In genomic region chr4:152173041-152173440, GRCm38 (mm10) we compare ENCODE assay signal across 9 mouse cellular contexts. TPM values are rescaled to one million over a fixed set of nuclear protein-coding genes. Genes with fewer than 3 reads are reported as not detected.
A peak's percentile ranks its signal among the peaks of the same experiment; 100 is the strongest.
DNase-seq lines count a peak whose midpoint lies in the region; ATAC-seq lines count a peak whose summit lies in the region.
"Had no signal": no experiment of that assay in that cellular context is flagged by ENCODE, and none has a peak within 500 bp of the region (broad histone marks: within the 10 kb centered on the region; RNA-seq: fewer than 3 reads in every experiment).

No protein-coding gene starts in this region.

- H3K4me2 ChIP-seq in forebrain, embryonic 11.5 days (ENCODE audit: low read depth, low read length, severe bottlenecking): no peak overlapping the region
- no peak overlapping the region for H3K4me2 ChIP-seq in forebrain, embryonic 13.5 days

- no peaks in the 10 kb centered on the region for H3K36me3 ChIP-seq in forebrain, embryonic 11.5 days (ENCODE audit: control insufficient read depth, insufficient read depth, low read length)
- H3K36me3 ChIP-seq in forebrain, embryonic 13.5 days (ENCODE audit: poor library complexity, severe bottlenecking): no peaks in the 10 kb centered on the region

- no peaks in the 10 kb centered on the region; the same call in 1 of the 2 replicates for H3K9me3 ChIP-seq in forebrain, embryonic 11.5 days (ENCODE audit: control insufficient read depth, low read length)
- H3K9me3 ChIP-seq in forebrain, embryonic 13.5 days (replicated peaks): no peaks in the 10 kb centered on the region

- 0 out of 2 replicates have a peak, but pooled peaks cover 3% of the 10 kb centered on the region for H3K4me1 ChIP-seq in forebrain, embryonic 11.5 days (replicated peaks; ENCODE audit: control insufficient read depth, insufficient read depth, low read length)
- H3K4me1 ChIP-seq in forebrain, embryonic 13.5 days: 0 out of 2 replicates have a peak, but pooled peaks cover 4% of the 10 kb centered on the region

- H3K27ac ChIP-seq in forebrain, embryonic 11.5 days (ENCODE audit: low read depth, low read length): no peak overlapping the region
- no peak overlapping the region for H3K27ac ChIP-seq in forebrain, embryonic 13.5 days

- no peak overlapping the region for H3K9ac ChIP-seq in forebrain, embryonic 11.5 days (ENCODE audit: low read length)
- no peak overlapping the region for H3K9ac ChIP-seq in forebrain, embryonic 13.5 days

- intact Hi-C loops in gastrocnemius, postnatal 14 days (cut with DNase I; ENCODE audit: low total_unique reads): loop anchor here (2.0 kb wide), 1 partner anchor 38 kb away; no protein-coding TSS in a partner anchor

- peaks cover 4% of the 10 kb centered on the region; the same call in 1 of the 2 replicates for H3K27me3 ChIP-seq in forebrain, embryonic 11.5 days (ENCODE audit: control insufficient read depth, insufficient read depth, low read length)
- peaks cover 44% of the 10 kb centered on the region for H3K27me3 ChIP-seq in forebrain, embryonic 13.5 days

- DNase-seq in forebrain, embryonic 11.5 days (ENCODE audit: low spot score): peak; percentile 88
- peak; percentile 87 for DNase-seq in ES-CJ7 (ENCODE audit: low read depth, low spot score)
- peak; percentile 79 to 91 for DNase-seq in cerebellum, adult 18-20 months
- peak; percentile 71 for DNase-seq in gastrocnemius, postnatal 14 days
- peak; percentile 85 to 86 for DNase-seq in layer of hippocampus, postnatal 10 days (ENCODE audit: low spot score in 2 of 2)
- peak; percentile 69 to 85 for DNase-seq in spleen, postnatal 10 days (ENCODE audit: low spot score in 2 of 2)

- no peak overlapping the region for H3K4me3 ChIP-seq in forebrain, embryonic 11.5 days (ENCODE audit: low read depth, low read length)
- no peak overlapping the region for H3K4me3 ChIP-seq in forebrain, embryonic 13.5 days

- WGBS in forebrain, embryonic 11.5 days: 2% methylated on average over 5 of the region's 5 CpGs
- WGBS in forebrain, embryonic 13.5 days: 3% methylated on average over 5 of the region's 5 CpGs

- ATAC-seq in forebrain, embryonic 11.5 days (replicated peaks; ENCODE audit: low FRiP score): no peak
- ATAC-seq in forebrain, embryonic 13.5 days: no peak
- ATAC-seq in megakaryocyte, adult 5-6 weeks (ENCODE audit: poor library complexity, severe bottlenecking): peak; percentile 54

RNA-seq across cellular contexts. Expression of gene Acot7, which starts 4.9 kb away (rescaled TPM):
- polyA plus RNA-seq in forebrain, embryonic 11.5 days (2014; fragmentation: Nextera tagmentation; extraction: Ambion mirVana): 75.1 and 77.8 TPM in 2 replicates
- polyA plus RNA-seq in forebrain, embryonic 13.5 days (2015; fragmentation: Nextera tagmentation; extraction: Ambion mirVana): 126 and 135 TPM in 2 replicates
- total RNA-seq in gastrocnemius, postnatal 14 days (2021): 10 to 100 TPM; 12.5 to 13.2 TPM
- 100 to 1,000 TPM; 426 to 431 TPM for total RNA-seq in layer of hippocampus, postnatal 10 days (2021)
- 43.3 and 44.5 TPM in 2 replicates for total RNA-seq in megakaryocyte, adult 5-6 weeks (2015)
- total RNA-seq in megakaryocyte, adult 5-6 weeks (2017): 40.1 and 43.3 TPM in 2 replicates

RNA-seq across cellular contexts. Expression of gene Hes2, which starts 14.4 kb away (rescaled TPM):
- polyA plus RNA-seq in forebrain, embryonic 11.5 days (2014; fragmentation: Nextera tagmentation; extraction: Ambion mirVana): not detected in 2 replicates
- not detected in 2 replicates for polyA plus RNA-seq in forebrain, embryonic 13.5 days (2015; fragmentation: Nextera tagmentation; extraction: Ambion mirVana)
- total RNA-seq in gastrocnemius, postnatal 14 days (2021): not detected
- not detected for total RNA-seq in layer of hippocampus, postnatal 10 days (2021)
- total RNA-seq in megakaryocyte, adult 5-6 weeks (2015): not detected in 2 replicates
- total RNA-seq in megakaryocyte, adult 5-6 weeks (2017): not detected in 2 replicates
- polyA plus RNA-seq: liver, embryonic 16.5 days had no signal

RNA-seq across cellular contexts. Expression of gene Espn, which starts 20.9 kb away (rescaled TPM):
- polyA plus RNA-seq in forebrain, embryonic 11.5 days (2014; fragmentation: Nextera tagmentation; extraction: Ambion mirVana): 0.90 and 1.2 TPM in 2 replicates
- 0.10 and 0.13 TPM in 2 replicates for polyA plus RNA-seq in forebrain, embryonic 13.5 days (2015; fragmentation: Nextera tagmentation; extraction: Ambion mirVana)
- total RNA-seq in gastrocnemius, postnatal 14 days (2021): under 1 TPM; 0.58 to 0.90 TPM
- under 1 TPM; 0.62 to 0.78 TPM for total RNA-seq in layer of hippocampus, postnatal 10 days (2021)
- total RNA-seq in megakaryocyte, adult 5-6 weeks (2015): 1.2 and 1.4 TPM in 2 replicates
- 0.22 and 0.24 TPM in 2 replicates for total RNA-seq in megakaryocyte, adult 5-6 weeks (2017)

RNA-seq across cellular contexts. Expression of gene Tnfrsf25, which starts 57.3 kb away (rescaled TPM):
- polyA plus RNA-seq in forebrain, embryonic 11.5 days (2014; fragmentation: Nextera tagmentation; extraction: Ambion mirVana): 0.49 TPM in 1 of 2 replicates, not detected in the other
- 0.38 and 0.88 TPM in 2 replicates for polyA plus RNA-seq in forebrain, embryonic 13.5 days (2015; fragmentation: Nextera tagmentation; extraction: Ambion mirVana)
- 1 to 10 TPM in 1 of 2 experiments, under 1 TPM in 1; 0.74 to 1.1 TPM for total RNA-seq in gastrocnemius, postnatal 14 days (2021)
- 10 to 100 TPM; 14.0 to 15.1 TPM for total RNA-seq in layer of hippocampus, postnatal 10 days (2021)
- total RNA-seq in megakaryocyte, adult 5-6 weeks (2015): 0.13 and 0.25 TPM in 2 replicates
- total RNA-seq in megakaryocyte, adult 5-6 weeks (2017): 0.18 and 2.8 TPM in 2 replicates

Comparison
In these comparisons a context has a peak if more than half of its experiments do, and no peak if none do; other contexts are left out.
1. RNA of gene Acot7, which starts 4.9 kb away (total RNA-seq): 426 to 431 TPM in layer of hippocampus, postnatal 10 days; 40.1 to 44.5 TPM in megakaryocyte, adult 5-6 weeks and 12.5 to 13.2 TPM in gastrocnemius, postnatal 14 days; every median in the first group is over 4 times any median in the second.
2. Peak in every context shown above with its lines, with median percentiles within 50 percentile points of each other: DNase-seq.